Mouse (Mus musculus): ENCODE results near the gene Ppp6r1. TPM values are rescaled to one million over a fixed set of nuclear protein-coding genes. Genes with fewer than 3 reads are reported as not detected.

Ppp6r1 gene
- polyA plus RNA-seq (2012; rRNA removed) (86.9 and 112 TPM in 2 replicates), polyA plus RNA-seq (2014; fragmentation: Nextera tagmentation; extraction: Ambion mirVana) (7.9 and 8.7 TPM in 2 replicates)

GRCm38 (mm10) chr7:4658912-4659551 lies at the start of gene Ppp6r1:
Gene Ppp6r1 (minus strand): TSS chr7:4659019.
- Histone ChIP-seq H3K9ac (ENCODE audit: low read depth, low read length, severe bottlenecking) (peak within 1 kb of the TSS; percentile 94), H3K4me1 (ENCODE audit: control insufficient read depth, insufficient read depth, low read length) (peaks cover 16% of the 10 kb centered on the region), H3K9me3 (ENCODE audit: control insufficient read depth, low read length) (no peaks in the 10 kb centered on the region), H3K27ac (replicated peaks; ENCODE audit: low read depth, low read length) (peak within 1 kb of the TSS; percentile 97), H3K4me2 (replicated peaks; ENCODE audit: low read depth, low read length, severe bottlenecking) (peak within 1 kb of the TSS; percentile 93), H3K36me3 (ENCODE audit: control insufficient read depth, insufficient read depth, low read length) (peaks cover 16% of the 10 kb centered on the region), H3K4me3 (replicated peaks; ENCODE audit: low read length) (peak within 1 kb of the TSS; percentile 88), H3K27me3 (ENCODE audit: control insufficient read depth, insufficient read depth, low read length) (no peaks in the 10 kb centered on the region)
- ATAC-seq (ENCODE audit: low FRiP score, low read depth) (peak; percentile 96), DNase-seq (ENCODE audit: low spot score) (peak; percentile 97)
- TF ChIP-seq POLR2A (IDR thresholded peaks at IDR 0.05; ENCODE audit: borderline replicate concordance, extremely low read depth, insufficient read depth, insufficient read length): peak; percentile 94
- under 1% methylated on average over 54 of the region's 54 CpGs for WGBS

- Histone ChIP-seq H3K9me3 (ENCODE audit: control insufficient read depth, low read length) (no peaks in the 10 kb centered on the region), H3K36me3 (ENCODE audit: control insufficient read depth, insufficient read depth, low read length) (peaks cover 86% of the 10 kb centered on the region), H3K4me2 (replicated peaks; ENCODE audit: low read depth, low read length, severe bottlenecking) (no peak overlapping the region), H3K27ac (replicated peaks; ENCODE audit: low read depth, low read length) (no peak overlapping the region), H3K4me1 (ENCODE audit: control insufficient read depth, insufficient read depth, low read length) (no peaks in the 10 kb centered on the region), H3K4me3 (replicated peaks; ENCODE audit: low read length) (no peak overlapping the region), H3K9ac (ENCODE audit: low read depth, low read length, severe bottlenecking) (no peak overlapping the region), H3K27me3 (ENCODE audit: control insufficient read depth, insufficient read depth, low read length) (no peaks in the 10 kb centered on the region)
- DNase-seq (ENCODE audit: low spot score) (peak; percentile 24), ATAC-seq (ENCODE audit: low FRiP score, low read depth) (no peak)
- no peak for TF ChIP-seq POLR2A (IDR thresholded peaks at IDR 0.05; ENCODE audit: borderline replicate concordance, extremely low read depth, insufficient read depth, insufficient read length)
- WGBS: 51% methylated on average over 18 of the region's 18 CpGs
Measured at GRCm38 (mm10) chr7:4705098-4705497, 46.3 kb upstream of the Ppp6r1 start.

- H3K4me1 ChIP-seq (ENCODE audit: control insufficient read depth, insufficient read depth, low read length): no peaks in the 10 kb centered on the region
- no peak overlapping the region for H3K27ac ChIP-seq (replicated peaks; ENCODE audit: low read depth, low read length)
- H3K27me3 ChIP-seq (ENCODE audit: control insufficient read depth, insufficient read depth, low read length): no peaks in the 10 kb centered on the region
- peaks cover 86% of the 10 kb centered on the region for H3K36me3 ChIP-seq (ENCODE audit: control insufficient read depth, insufficient read depth, low read length)
- DNase-seq (ENCODE audit: low spot score): no peak
- WGBS: 94% methylated on average over 7 of the region's 7 CpGs
- H3K9ac ChIP-seq (ENCODE audit: low read depth, low read length, severe bottlenecking): no peak overlapping the region
- no peak for TF ChIP-seq POLR2A (IDR thresholded peaks at IDR 0.05; ENCODE audit: borderline replicate concordance, extremely low read depth, insufficient read depth, insufficient read length)
- no peak for ATAC-seq (ENCODE audit: low FRiP score, low read depth)
- no peaks in the 10 kb centered on the region for H3K9me3 ChIP-seq (ENCODE audit: control insufficient read depth, low read length)
- no peak overlapping the region for H3K4me2 ChIP-seq (replicated peaks; ENCODE audit: low read depth, low read length, severe bottlenecking)
- H3K4me3 ChIP-seq (replicated peaks; ENCODE audit: low read length): no peak overlapping the region
Measured at GRCm38 (mm10) chr7:4703195-4703594, 44.4 kb upstream of the Ppp6r1 start.

DNA sequence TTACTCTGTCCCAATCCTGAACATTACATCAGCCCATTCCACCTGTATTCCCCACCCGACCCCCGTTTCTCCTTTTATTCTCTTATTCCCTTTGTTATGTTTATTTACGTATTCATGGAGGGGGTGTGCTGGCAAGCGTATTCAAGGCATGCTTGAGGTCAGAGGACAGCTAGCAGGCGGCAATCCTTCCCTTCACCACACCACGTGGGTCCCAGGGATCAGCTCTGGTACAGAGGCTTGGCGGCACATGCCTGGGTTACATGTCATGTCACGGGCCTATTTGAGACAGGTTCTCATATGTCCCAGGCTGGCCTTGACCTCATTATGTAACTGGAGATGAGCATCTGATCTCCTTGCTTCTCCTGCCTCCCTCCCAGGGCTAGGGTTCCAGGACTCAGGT lies 43.5 kb upstream of the Ppp6r1 start:
- ATAC-seq (ENCODE audit: low FRiP score, low read depth): no peak
- no peaks in the 10 kb centered on the region for H3K4me1 ChIP-seq (ENCODE audit: control insufficient read depth, insufficient read depth, low read length)
- H3K36me3 ChIP-seq (ENCODE audit: control insufficient read depth, insufficient read depth, low read length): peaks cover 85% of the 10 kb centered on the region
- H3K27ac ChIP-seq (replicated peaks; ENCODE audit: low read depth, low read length): no peak overlapping the region
- H3K4me2 ChIP-seq (replicated peaks; ENCODE audit: low read depth, low read length, severe bottlenecking): no peak overlapping the region
- H3K4me3 ChIP-seq (replicated peaks; ENCODE audit: low read length): no peak overlapping the region
- H3K9me3 ChIP-seq (ENCODE audit: control insufficient read depth, low read length): no peaks in the 10 kb centered on the region
- whole genome bisulfite sequencing: 72% methylated on average over 8 of the region's 8 CpGs
- H3K9ac ChIP-seq (ENCODE audit: low read depth, low read length, severe bottlenecking): no peak overlapping the region
- DNase-seq (ENCODE audit: low spot score): no peak
- no peak for TF ChIP-seq POLR2A (IDR thresholded peaks at IDR 0.05; ENCODE audit: borderline replicate concordance, extremely low read depth, insufficient read depth, insufficient read length)
- H3K27me3 ChIP-seq (ENCODE audit: control insufficient read depth, insufficient read depth, low read length): no peaks in the 10 kb centered on the region

- H3K27ac ChIP-seq (replicated peaks; ENCODE audit: low read depth, low read length): no peak overlapping the region
- WGBS: 94% methylated on average over 6 of the region's 6 CpGs
- no peak overlapping the region for H3K4me3 ChIP-seq (replicated peaks; ENCODE audit: low read length)
- no peaks in the 10 kb centered on the region for H3K27me3 ChIP-seq (ENCODE audit: control insufficient read depth, insufficient read depth, low read length)
- DNase-seq (ENCODE audit: low spot score) (no peak), ATAC-seq (ENCODE audit: low FRiP score, low read depth) (no peak)
- H3K36me3 ChIP-seq (ENCODE audit: control insufficient read depth, insufficient read depth, low read length): peaks cover 53% of the 10 kb centered on the region
- no peak for TF ChIP-seq POLR2A (IDR thresholded peaks at IDR 0.05; ENCODE audit: borderline replicate concordance, extremely low read depth, insufficient read depth, insufficient read length)
- peaks cover 7% of the 10 kb centered on the region; the same call in 1 of the 2 replicates for H3K4me1 ChIP-seq (ENCODE audit: control insufficient read depth, insufficient read depth, low read length)
- no peak overlapping the region for H3K9ac ChIP-seq (ENCODE audit: low read depth, low read length, severe bottlenecking)
- no peak overlapping the region for H3K4me2 ChIP-seq (replicated peaks; ENCODE audit: low read depth, low read length, severe bottlenecking)
- no peaks in the 10 kb centered on the region for H3K9me3 ChIP-seq (ENCODE audit: control insufficient read depth, low read length)
Measured at GRCm38 (mm10) chr7:4693004-4693403, 34.2 kb upstream of the Ppp6r1 start.

All from limb, embryonic 14.5 days (tissue).